Mouse (Mus musculus) testis, adult 2 months (tissue): ENCODE measurements at regions not wholly inside any gene's neighbourhood (a gene's known extent, or its start where the extent isn't known, plus 50 kb on each side); places are given as distances from the start of the nearest gene placed in this dataset.

Source experiments
- CTCF ChIP-seq: fragments of 200-500 bp; IDR thresholded peaks from 2 replicates; pipeline ENCODE4 v1.5.1; 2012; ENCODE audit warnings: low read depth, mild to moderate bottlenecking, inconsistent platforms, low read length, moderate library complexity; ENCODE audit not compliant: control insufficient read depth, insufficient read depth, insufficient replicate concordance
- POLR2A ChIP-seq: fragments of 200-500 bp; IDR thresholded peaks from 2 replicates; pipeline ENCODE4 v1.6.1; 2012; ENCODE audit warnings: low read depth, mild to moderate bottlenecking, inconsistent platforms, low read length, moderate library complexity; ENCODE audit not compliant: control insufficient read depth

DNA sequence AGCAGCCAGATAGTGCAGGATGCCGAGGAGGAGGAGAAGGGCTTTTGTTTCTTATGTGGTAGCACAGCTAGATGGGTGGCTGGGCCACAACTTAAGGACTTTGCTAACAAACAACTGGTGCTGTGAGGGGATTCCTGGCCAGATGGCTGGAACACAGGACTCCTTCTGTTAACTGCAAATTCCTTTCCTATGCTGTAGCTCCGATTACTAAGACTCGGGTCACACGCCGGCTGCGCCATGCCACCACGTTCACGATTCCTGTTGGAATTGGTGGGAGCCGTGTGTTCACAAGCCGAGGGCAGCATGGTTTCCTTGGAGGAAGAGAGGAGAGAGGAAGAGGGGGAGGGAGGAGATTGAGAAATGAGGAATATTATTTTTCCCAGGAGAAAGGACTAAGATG lies 79.9 kb downstream of the Tmx1 start:
- no peak for TF ChIP-seq CTCF
- TF ChIP-seq POLR2A, result no peak
